Mouse (Mus musculus) brain, embryonic 14.5 days (tissue): ENCODE data around the gene Krt18.

Source experiments
- CTCF ChIP-seq: fragments of 200-500 bp; IDR thresholded peaks from 2 replicates; pipeline ENCODE4 v1.5.1; 2012; ENCODE audit warnings: inconsistent platforms, mild to moderate bottlenecking, moderate library complexity, borderline replicate concordance; ENCODE audit not compliant: insufficient read depth, insufficient read length; ENCODE audit errors: extremely low read depth
- POLR2A ChIP-seq: fragments of 200-500 bp; IDR thresholded peaks from 2 replicates; pipeline ENCODE4 v1.6.1; 2012; ENCODE audit warnings: mild to moderate bottlenecking, inconsistent platforms, borderline replicate concordance; ENCODE audit not compliant: poor library complexity, insufficient read depth, insufficient read length, severe bottlenecking; ENCODE audit errors: extremely low read depth

GRCm38 (mm10) chr15:102045691-102046090 is 17.7 kb downstream of the Krt18 start:
- TF ChIP-seq CTCF (no peak), POLR2A (no peak)
